Mouse (Mus musculus): ENCODE data around the gene Aatf.
A peak's percentile ranks its signal among the peaks of the same experiment; 100 is the strongest.
"Not testable (repeated sequence)": the region's sequence is repeated elsewhere in the genome, so short reads cannot be mapped to it uniquely, and the experiment has no call there.

Gene Aatf

GRCm38 (mm10) chr11:84442554-84443331 is 70.6 kb downstream of the Aatf start:
- no peak for DNase-seq (ENCODE audit: inconsistent ontology term)

- DNase-seq (ENCODE audit: inconsistent ontology term) = no peak
These were observed 72.9 kb downstream of the Aatf start for GRCm38 (mm10) chr11:84440402-84440801.

- DNase-seq (ENCODE audit: inconsistent ontology term) = no peak
These were observed 78.4 kb downstream of the Aatf start for GRCm38 (mm10) chr11:84434879-84435278.

GRCm38 (mm10) chr11:84430336-84430735 is 83.0 kb downstream of the Aatf start:
- no peak for DNase-seq (ENCODE audit: inconsistent ontology term)

- peak; percentile 38 for DNase-seq (ENCODE audit: inconsistent ontology term)
These were observed 83.7 kb downstream of the Aatf start for GRCm38 (mm10) chr11:84429581-84429980.

GRCm38 (mm10) chr11:84426633-84426998 is 86.7 kb downstream of the Aatf start:
- no peak for DNase-seq (ENCODE audit: inconsistent ontology term)

GRCm38 (mm10) chr11:84425736-84426632 is 87.3 kb downstream of the Aatf start:
- no peak for DNase-seq (ENCODE audit: inconsistent ontology term)

- DNase-seq (ENCODE audit: inconsistent ontology term) = no peak
These were observed 92.5 kb downstream of the Aatf start for GRCm38 (mm10) chr11:84420779-84421178.

- DNase-seq (ENCODE audit: inconsistent ontology term) = no peak
These were observed 100.2 kb downstream of the Aatf start for GRCm38 (mm10) chr11:84413111-84413510.

- no peak for DNase-seq (ENCODE audit: inconsistent ontology term)
These were observed 101.0 kb downstream of the Aatf start for GRCm38 (mm10) chr11:84412201-84412934.

GRCm38 (mm10) chr11:84411642-84412018 is 101.7 kb downstream of the Aatf start:
- DNase-seq (ENCODE audit: inconsistent ontology term) = no peak

- no peak for DNase-seq (ENCODE audit: inconsistent ontology term)
These were observed 102.3 kb downstream of the Aatf start for GRCm38 (mm10) chr11:84410879-84411641.

- DNase-seq (ENCODE audit: inconsistent ontology term) = no peak
These were observed 102.9 kb downstream of the Aatf start for GRCm38 (mm10) chr11:84410383-84410782.

- no peak for DNase-seq (ENCODE audit: inconsistent ontology term)
These were observed 106.6 kb downstream of the Aatf start for GRCm38 (mm10) chr11:84406733-84407132.

GRCm38 (mm10) chr11:84395010-84395409 is 118.3 kb downstream of the Aatf start:
- DNase-seq (ENCODE audit: inconsistent ontology term) = peak; percentile 20

- no peak for DNase-seq (ENCODE audit: inconsistent ontology term)
These were observed 119.8 kb downstream of the Aatf start for GRCm38 (mm10) chr11:84393571-84393970.

- not testable (repeated sequence) for DNase-seq (ENCODE audit: inconsistent ontology term)
These were observed 121.3 kb downstream of the Aatf start for GRCm38 (mm10) chr11:84392066-84392465.

- DNase-seq (ENCODE audit: inconsistent ontology term) = no peak
These were observed 122.2 kb downstream of the Aatf start for GRCm38 (mm10) chr11:84391126-84391525.

GRCm38 (mm10) chr11:84389332-84389731 is 124.0 kb downstream of the Aatf start:
- no peak for DNase-seq (ENCODE audit: inconsistent ontology term)

GRCm38 (mm10) chr11:84383891-84384290 is 129.4 kb downstream of the Aatf start:
- peak; percentile 74 for DNase-seq (ENCODE audit: inconsistent ontology term)

GRCm38 (mm10) chr11:84382450-84382849 is 130.9 kb downstream of the Aatf start:
- peak; percentile 33 for DNase-seq (ENCODE audit: inconsistent ontology term)
